ENCODE assay signal across 9 mouse cellular contexts in the genomic region with DNA sequence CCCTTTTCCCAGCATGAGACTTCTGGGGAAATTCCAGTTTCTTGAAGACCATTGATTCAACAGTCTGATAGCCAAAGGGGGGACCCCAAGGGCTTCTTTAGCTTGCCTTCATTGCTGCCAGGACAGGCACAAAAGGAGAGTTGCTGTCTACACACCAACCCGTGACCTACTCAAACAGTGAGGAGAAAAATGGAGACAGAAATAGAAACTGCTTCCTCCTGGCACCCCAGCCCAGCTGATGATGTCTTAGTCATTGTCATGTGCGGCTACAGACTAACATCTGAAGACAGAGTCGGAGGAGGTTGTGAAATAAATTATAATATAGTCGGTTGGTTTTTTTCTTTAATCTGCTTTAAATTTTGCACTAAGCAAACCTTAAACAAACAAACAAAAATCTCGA.
A peak's percentile ranks its signal among the peaks of the same experiment; 100 is the strongest.
DNase-seq lines count a peak whose midpoint lies in the region; ATAC-seq and TF ChIP-seq lines count a peak whose summit lies in the region.
"Had no signal": no experiment of that assay in that cellular context is flagged by ENCODE, and none has a peak within 500 bp of the region (broad histone marks: within the 10 kb centered on the region; RNA-seq: fewer than 3 reads in every experiment).

No protein-coding gene starts in this region.

- H3K27ac ChIP-seq in lung, embryonic 14.5 days (ENCODE audit: low read depth): no peak overlapping the region
- H3K27ac ChIP-seq in intestine, embryonic 16.5 days (ENCODE audit: low read length): no peak overlapping the region
- no peak overlapping the region for H3K27ac ChIP-seq in forebrain, postnatal 0 days (ENCODE audit: low read depth, low read length)
- H3K27ac ChIP-seq: forebrain, embryonic 15.5 days had no signal

- no peak for DNase-seq in lung, embryonic 14.5 days
- no peak for DNase-seq in lung, postnatal 10 days
- peak; percentile 23 for DNase-seq in telencephalon, adult 2 months (ENCODE audit: low read depth, low spot score)
- DNase-seq in forebrain, postnatal 0 days: no peak
- DNase-seq in cerebellum, adult 9-10 months: no peak

- no peaks in the 10 kb centered on the region for H3K4me1 ChIP-seq in lung, embryonic 14.5 days (ENCODE audit: insufficient read depth)
- no peaks in the 10 kb centered on the region for H3K4me1 ChIP-seq in intestine, embryonic 16.5 days (ENCODE audit: control insufficient read depth, insufficient read depth, low read length)
- H3K4me1 ChIP-seq in forebrain, postnatal 0 days (ENCODE audit: insufficient read depth): no peaks in the 10 kb centered on the region

- TF ChIP-seq CTCF in lung, embryonic 14.5 days (IDR thresholded peaks at IDR 0.05; ENCODE audit: low read depth): no peak
- TF ChIP-seq CTCF in forebrain, postnatal 0 days (IDR thresholded peaks at IDR 0.05; ENCODE audit: low read depth): no peak

- no peaks in the 10 kb centered on the region for H3K27me3 ChIP-seq in lung, embryonic 14.5 days (ENCODE audit: insufficient read depth, low read length)
- H3K27me3 ChIP-seq in intestine, embryonic 16.5 days (replicated peaks; ENCODE audit: control insufficient read depth, insufficient read depth, low read length): no peaks in the 10 kb centered on the region
- H3K27me3 ChIP-seq in forebrain, postnatal 0 days (ENCODE audit: insufficient read depth, low read length): no peaks in the 10 kb centered on the region
- H3K27me3 ChIP-seq: forebrain, embryonic 15.5 days had no signal

- no peak overlapping the region for H3K4me3 ChIP-seq in lung, embryonic 14.5 days (ENCODE audit: low read depth, low read length)
- H3K4me3 ChIP-seq in intestine, embryonic 16.5 days (ENCODE audit: low read length): no peak overlapping the region
- H3K4me3 ChIP-seq in forebrain, postnatal 0 days (ENCODE audit: low read depth, low read length): no peak overlapping the region

- 42% methylated on average over 5 of the region's 5 CpGs for WGBS in lung, embryonic 14.5 days
- 56% methylated on average over 5 of the region's 5 CpGs for WGBS in intestine, embryonic 16.5 days
- 53% methylated on average over 5 of the region's 5 CpGs for WGBS in forebrain, postnatal 0 days

- no peaks in the 10 kb centered on the region for H3K36me3 ChIP-seq in lung, embryonic 14.5 days (ENCODE audit: insufficient read depth)
- H3K36me3 ChIP-seq in intestine, embryonic 16.5 days (ENCODE audit: control insufficient read depth, insufficient read depth, low read length): no peaks in the 10 kb centered on the region
- no peaks in the 10 kb centered on the region for H3K36me3 ChIP-seq in forebrain, postnatal 0 days (ENCODE audit: insufficient read depth)
- H3K36me3 ChIP-seq: forebrain, embryonic 15.5 days had no signal

- no peak; the same call in 1 of the 2 replicates for ATAC-seq in lung, embryonic 14.5 days (ENCODE audit: insufficient read depth)
- peak; percentile 56 for ATAC-seq in activated CD4-positive, CD25-positive, alpha-beta regulatory T cell, adult 4 months
- ATAC-seq in hematopoietic stem cell, adult 5-6 weeks (replicated peaks in 1 of 2; ENCODE audit: insufficient read depth in 1 of 2, low FRiP score in 2 of 2, low TSS enrichment in 1 of 2, low read depth in 1 of 2, poor library complexity in 2 of 2, severe bottlenecking in 2 of 2): peak; percentile 67 to 70
- ATAC-seq in intestine, embryonic 16.5 days: no peak
- no peak for ATAC-seq in forebrain, postnatal 0 days

- H3K4me2 ChIP-seq in lung, embryonic 14.5 days: 0 out of 2 replicates have a peak overlapping the region, but pooled peaks have one; percentile 8
- no peak overlapping the region for H3K4me2 ChIP-seq in intestine, embryonic 16.5 days (ENCODE audit: low read depth, low read length)
- no peak overlapping the region for H3K4me2 ChIP-seq in forebrain, postnatal 0 days (ENCODE audit: low read depth)

- H3K9me3 ChIP-seq in lung, embryonic 14.5 days (ENCODE audit: low read depth, low read length): no peaks in the 10 kb centered on the region
- H3K9me3 ChIP-seq in intestine, embryonic 16.5 days (ENCODE audit: control insufficient read depth, low read length): no peaks in the 10 kb centered on the region
- no peaks in the 10 kb centered on the region for H3K9me3 ChIP-seq in forebrain, postnatal 0 days (ENCODE audit: low read length)
- H3K9me3 ChIP-seq: forebrain, embryonic 15.5 days had no signal

- H3K9ac ChIP-seq in lung, embryonic 14.5 days: no peak overlapping the region
- no peak overlapping the region for H3K9ac ChIP-seq in intestine, embryonic 16.5 days (ENCODE audit: low read depth, low read length)
- H3K9ac ChIP-seq in forebrain, postnatal 0 days: no peak overlapping the region
- H3K9ac ChIP-seq: forebrain, embryonic 15.5 days had no signal

Comparison
In these comparisons a context has a peak if more than half of its experiments do, and no peak if none do; other contexts are left out.
1. ATAC-seq: peak in activated CD4-positive, CD25-positive, alpha-beta regulatory T cell, adult 4 months (single experiment) and hematopoietic stem cell, adult 5-6 weeks (2 of 2); none in lung, embryonic 14.5 days (single experiment), intestine, embryonic 16.5 days (single experiment) and forebrain, postnatal 0 days (single experiment).